Mouse (Mus musculus) right cerebral cortex, adult 18-20 months (tissue): ENCODE measurements around the gene Ppm1l.
"Not testable (repeated sequence)": the region's sequence is repeated elsewhere in the genome, so short reads cannot be mapped to it uniquely, and the experiment has no call there.

Experiments
- DNase-seq: peaks from one replicate; pipeline ENCODE4 v3.0.0; 2022; ENCODE audit warnings: mixed read lengths

The Ppm1l gene

GRCm38 (mm10) chr3:69373544-69374306 is 57.1 kb downstream of the Ppm1l start:
- DNase-seq = peak; percentile 77

- DNase-seq = no peak
Measured at GRCm38 (mm10) chr3:69374538-69374937, 57.9 kb downstream of the Ppm1l start.

- no peak for DNase-seq
Measured at GRCm38 (mm10) chr3:69374983-69375382, 58.3 kb downstream of the Ppm1l start.

- DNase-seq = no peak
Measured at GRCm38 (mm10) chr3:69381213-69381612, 64.6 kb downstream of the Ppm1l start.

- DNase-seq = not testable (repeated sequence)
Measured at GRCm38 (mm10) chr3:69391834-69392233, 75.2 kb downstream of the Ppm1l start.

- DNase-seq = no peak
Measured at GRCm38 (mm10) chr3:69392298-69392697, 75.6 kb downstream of the Ppm1l start.

- no peak for DNase-seq
Measured at GRCm38 (mm10) chr3:69393079-69393478, 76.4 kb downstream of the Ppm1l start.

GRCm38 (mm10) chr3:69393991-69394390 is 77.3 kb downstream of the Ppm1l start:
- no peak for DNase-seq

- no peak for DNase-seq
Measured at GRCm38 (mm10) chr3:69395084-69395483, 78.4 kb downstream of the Ppm1l start.

GRCm38 (mm10) chr3:69397733-69398132 is 81.1 kb downstream of the Ppm1l start:
- no peak for DNase-seq

- no peak for DNase-seq
Measured at GRCm38 (mm10) chr3:69399336-69399735, 82.7 kb downstream of the Ppm1l start.

- DNase-seq = no peak
Measured at GRCm38 (mm10) chr3:69403196-69403595, 86.5 kb downstream of the Ppm1l start.

GRCm38 (mm10) chr3:69406210-69406895 is 89.7 kb downstream of the Ppm1l start:
- DNase-seq = no peak

GRCm38 (mm10) chr3:69408064-69408463 is 91.4 kb downstream of the Ppm1l start:
- DNase-seq = no peak

GRCm38 (mm10) chr3:69416112-69416511 is 99.5 kb downstream of the Ppm1l start:
- DNase-seq = no peak

GRCm38 (mm10) chr3:69422741-69423140 is 106.1 kb downstream of the Ppm1l start:
- no peak for DNase-seq

- no peak for DNase-seq
Measured at GRCm38 (mm10) chr3:69423371-69423770, 106.7 kb downstream of the Ppm1l start.

GRCm38 (mm10) chr3:69424781-69425180 is 108.1 kb downstream of the Ppm1l start:
- DNase-seq = not testable (repeated sequence)

GRCm38 (mm10) chr3:69427259-69427658 is 110.6 kb downstream of the Ppm1l start:
- DNase-seq = no peak

GRCm38 (mm10) chr3:69428221-69428620 is 111.6 kb downstream of the Ppm1l start:
- no peak for DNase-seq

- DNase-seq = no peak
Measured at GRCm38 (mm10) chr3:69429319-69429718, 112.7 kb downstream of the Ppm1l start.

GRCm38 (mm10) chr3:69433580-69433979 is 116.9 kb downstream of the Ppm1l start:
- no peak for DNase-seq

- peak; percentile 70 for DNase-seq
Measured at GRCm38 (mm10) chr3:69438773-69439514, 122.3 kb downstream of the Ppm1l start.

- DNase-seq = no peak
Measured at GRCm38 (mm10) chr3:69440761-69441160, 124.1 kb downstream of the Ppm1l start.
